Mouse (Mus musculus): ENCODE results near the gene Gm49673.
A peak's percentile ranks its signal among the peaks of the same experiment; 100 is the strongest.
"Not testable (repeated sequence)": the region's sequence is repeated elsewhere in the genome, so short reads cannot be mapped to it uniquely, and the experiment has no call there.

Gene Gm49673

GRCm38 (mm10) chr17:8129578-8129977 lies 18.0 kb downstream of the Gm49673 start:
- DNase-seq: not testable (repeated sequence)

GRCm38 (mm10) chr17:8128326-8128993 lies 19.1 kb downstream of the Gm49673 start:
- not testable (repeated sequence) for DNase-seq

- DNase-seq: not testable (repeated sequence)
Measured at GRCm38 (mm10) chr17:8124586-8124985, 23.0 kb downstream of the Gm49673 start.

GRCm38 (mm10) chr17:8122974-8123373 lies 24.6 kb downstream of the Gm49673 start:
- not testable (repeated sequence) for DNase-seq

DNA sequence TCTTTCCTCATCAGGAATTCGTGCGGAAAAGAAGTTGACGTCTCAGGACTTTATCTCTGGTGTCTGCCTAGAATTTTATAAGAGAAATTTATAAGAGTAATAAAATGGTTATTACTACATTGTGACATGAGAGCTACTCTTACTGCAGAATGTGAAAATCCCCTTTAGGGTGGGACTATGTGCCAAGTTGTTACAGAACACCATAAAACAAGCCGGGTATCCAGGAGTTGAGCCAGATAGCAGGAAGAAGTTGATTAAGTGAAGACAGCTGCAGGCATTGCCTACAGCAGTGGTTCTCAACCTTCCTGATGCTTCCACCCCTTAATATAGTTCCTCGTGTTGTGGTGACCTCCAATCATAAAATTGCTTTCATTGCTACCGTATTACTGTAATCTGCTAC lies 30.7 kb downstream of the Gm49673 start:
- not testable (repeated sequence) for DNase-seq

- DNase-seq: not testable (repeated sequence)
Measured at GRCm38 (mm10) chr17:8116378-8116777, 31.2 kb downstream of the Gm49673 start.

DNA sequence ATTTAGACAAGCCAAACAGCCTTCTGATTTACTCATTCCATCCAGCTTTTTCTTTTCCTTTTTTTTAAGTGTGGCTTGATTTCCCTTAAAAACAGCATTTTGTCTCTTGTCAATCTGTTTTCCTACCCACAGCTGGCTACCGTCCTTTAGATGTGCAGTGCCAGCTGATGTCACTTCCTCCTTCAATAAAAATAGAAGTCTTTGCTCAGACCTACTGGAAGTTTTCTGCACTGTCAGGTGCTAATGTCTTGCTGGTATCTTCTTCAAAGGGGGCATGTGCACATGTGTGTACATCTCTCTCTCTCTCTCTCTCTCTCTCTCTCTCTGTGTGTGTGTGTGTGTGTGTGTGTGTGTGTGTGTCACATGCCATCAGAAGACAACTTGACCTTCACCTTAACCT lies 35.4 kb downstream of the Gm49673 start:
- not testable (repeated sequence) for DNase-seq

- not testable (repeated sequence) for DNase-seq
Measured at GRCm38 (mm10) chr17:8101297-8101609, 46.3 kb downstream of the Gm49673 start.

DNA sequence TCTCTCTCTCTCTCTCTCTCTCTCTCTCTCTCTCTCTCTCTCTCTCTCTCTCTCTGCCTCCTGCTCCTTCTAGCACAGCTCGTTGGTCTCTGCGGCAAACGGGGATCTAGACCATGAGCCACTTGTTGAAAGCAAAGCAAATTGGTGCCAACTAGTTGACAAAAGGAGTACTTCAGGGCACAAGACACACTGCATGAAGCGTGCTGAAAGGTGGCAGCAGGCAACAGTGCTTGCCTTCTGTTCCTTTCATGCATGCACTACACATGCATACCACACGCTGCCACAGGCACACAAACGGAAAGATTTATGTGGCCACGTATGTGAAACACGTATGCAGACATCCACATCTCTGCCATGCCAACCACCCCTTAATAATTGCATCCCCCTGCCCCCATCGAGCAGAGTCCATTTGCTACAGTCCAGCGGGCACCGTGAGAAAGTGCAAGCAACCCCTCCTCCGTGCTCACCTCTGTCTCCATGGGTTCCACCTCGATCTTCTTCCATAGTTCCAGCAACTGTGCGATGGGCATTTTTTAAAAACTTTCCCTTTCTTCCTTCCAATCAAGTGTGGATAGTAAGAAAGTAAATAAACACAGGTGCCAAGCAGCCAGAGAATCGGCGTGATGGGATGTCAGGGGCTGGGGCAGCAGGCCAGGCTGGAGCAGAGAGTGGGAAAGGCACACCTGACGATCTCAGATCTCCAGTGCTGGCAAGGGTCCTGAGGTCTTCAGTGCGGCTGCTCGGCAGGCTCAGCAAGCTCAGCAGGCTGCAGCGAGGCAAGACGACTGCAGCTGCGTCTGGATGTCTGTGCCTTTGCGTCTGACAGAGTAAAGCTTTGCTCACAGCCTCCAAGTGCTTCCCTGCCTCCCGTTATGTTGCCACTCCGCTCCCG lies 46.9 kb downstream of the Gm49673 start:
- DNase-seq: not testable (repeated sequence)

DNA sequence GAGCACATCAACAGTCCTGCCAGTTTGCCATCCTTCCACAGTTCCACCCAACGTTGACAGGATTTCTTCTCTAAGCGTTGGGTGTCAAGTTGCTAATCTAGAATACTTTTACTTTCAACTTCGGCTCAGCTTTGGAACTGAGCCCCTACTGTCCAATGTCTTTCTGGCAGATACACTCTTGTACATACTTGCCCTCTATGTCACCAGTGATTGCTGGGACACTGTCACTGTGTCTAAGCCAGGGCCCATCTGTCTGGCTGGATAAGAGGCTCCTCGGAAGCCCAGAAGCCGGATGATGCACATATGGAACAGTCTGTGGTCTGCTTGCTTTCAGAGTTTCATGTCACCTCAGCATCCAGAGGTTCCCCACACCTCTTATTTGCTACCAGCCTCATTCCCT lies 51.4 kb downstream of the Gm49673 start:
- DNase-seq: not testable (repeated sequence)

- DNase-seq: not testable (repeated sequence)
Measured at GRCm38 (mm10) chr17:8095653-8096052, 51.9 kb downstream of the Gm49673 start.

DNA sequence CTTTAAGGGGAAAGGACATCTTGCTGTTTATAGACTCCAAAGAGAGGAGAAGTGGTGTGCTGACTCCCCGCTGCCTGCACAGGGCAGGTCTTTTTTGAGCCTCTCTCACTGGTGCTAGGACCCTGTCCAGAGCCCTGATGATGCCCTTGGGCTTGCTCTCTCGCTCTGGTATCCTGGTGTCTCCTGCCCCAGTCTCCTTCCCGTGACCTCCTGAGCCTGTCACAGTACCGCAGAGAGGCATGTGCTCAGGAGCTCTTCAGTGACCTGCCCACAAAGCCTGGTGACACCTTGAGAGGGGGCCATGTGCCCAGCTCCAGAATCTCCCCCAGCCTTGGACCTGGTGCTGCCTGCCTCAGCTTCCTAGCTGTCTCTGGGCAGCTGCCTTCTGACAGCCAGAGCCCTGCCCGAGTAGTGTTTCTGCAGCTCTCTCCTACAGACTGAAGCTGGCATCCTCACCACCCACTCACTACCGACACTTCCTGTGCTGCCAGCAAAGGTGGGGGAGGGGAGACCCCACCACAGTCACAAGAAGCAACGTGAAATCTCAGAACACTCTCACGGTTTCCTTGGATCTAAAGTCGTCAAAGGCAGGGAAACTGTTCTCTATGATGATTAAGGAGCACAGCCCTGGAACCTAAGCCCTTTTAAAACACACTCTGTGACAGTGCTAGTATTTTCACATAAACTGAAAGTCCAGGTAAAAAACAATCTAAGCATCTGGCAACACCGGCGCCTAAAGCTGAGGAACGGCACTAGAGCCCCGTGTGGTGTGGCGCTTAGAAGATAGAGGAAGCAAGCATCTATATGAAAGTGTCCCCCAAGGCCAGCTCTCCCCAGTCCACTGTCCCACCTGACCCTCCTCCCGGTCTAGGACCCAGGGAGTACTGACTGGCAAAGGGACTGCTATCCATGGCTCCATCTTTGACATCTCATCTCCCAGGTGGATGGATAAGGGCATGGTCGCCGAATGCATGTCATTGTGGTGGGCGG lies 54.8 kb downstream of the Gm49673 start:
- DNase-seq: not testable (repeated sequence)

GRCm38 (mm10) chr17:8091320-8091719 lies 56.3 kb downstream of the Gm49673 start:
- not testable (repeated sequence) for DNase-seq

GRCm38 (mm10) chr17:8069847-8070246 lies 77.7 kb downstream of the Gm49673 start:
- DNase-seq: not testable (repeated sequence)

- DNase-seq: not testable (repeated sequence)
Measured at GRCm38 (mm10) chr17:8056637-8057138, 90.9 kb downstream of the Gm49673 start.

- not testable (repeated sequence) for DNase-seq
Measured at GRCm38 (mm10) chr17:8055919-8056589, 91.5 kb downstream of the Gm49673 start.

GRCm38 (mm10) chr17:8051247-8051646 lies 96.3 kb downstream of the Gm49673 start:
- peak; percentile 78 for DNase-seq

DNA sequence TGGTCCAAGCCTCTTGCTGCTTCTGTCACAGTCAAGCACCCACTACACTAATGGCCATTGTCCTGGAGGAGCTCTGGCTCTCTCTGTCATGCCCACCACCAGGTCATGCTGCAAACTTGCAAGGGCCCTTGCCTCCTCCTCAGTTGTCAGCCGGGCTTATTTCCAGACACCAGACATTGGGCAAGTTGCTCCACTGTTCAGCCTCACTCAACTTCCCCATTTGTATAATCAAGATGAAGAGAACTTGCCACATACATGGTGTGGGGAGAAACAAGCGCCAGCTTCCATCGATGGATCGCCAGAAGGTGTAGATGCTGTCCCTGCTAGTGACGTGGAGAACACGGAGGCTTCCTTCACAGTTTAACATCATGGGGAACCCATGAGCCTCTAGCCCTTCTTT lies 97.4 kb downstream of the Gm49673 start:
- not testable (repeated sequence) for DNase-seq

DNA sequence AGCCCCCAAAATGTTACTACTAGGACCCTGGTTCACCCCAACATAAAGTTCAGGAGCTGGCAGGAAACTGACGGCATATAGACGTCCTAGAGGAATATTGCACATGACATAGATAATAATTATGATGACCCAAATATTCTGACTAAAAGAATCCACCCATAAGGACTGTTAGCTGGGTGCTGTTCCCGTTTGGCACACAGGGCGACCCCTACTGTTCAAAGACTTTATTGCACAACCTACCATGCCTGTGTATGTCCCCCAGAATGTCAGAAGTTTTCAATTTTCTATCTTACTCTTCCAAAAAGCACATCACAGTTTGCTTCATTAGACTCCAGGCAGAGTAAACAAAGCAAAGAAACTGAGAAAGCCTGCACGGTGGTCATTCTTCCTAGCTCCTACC lies 101.4 kb downstream of the Gm49673 start:
- DNase-seq: peak; percentile 56

DNA sequence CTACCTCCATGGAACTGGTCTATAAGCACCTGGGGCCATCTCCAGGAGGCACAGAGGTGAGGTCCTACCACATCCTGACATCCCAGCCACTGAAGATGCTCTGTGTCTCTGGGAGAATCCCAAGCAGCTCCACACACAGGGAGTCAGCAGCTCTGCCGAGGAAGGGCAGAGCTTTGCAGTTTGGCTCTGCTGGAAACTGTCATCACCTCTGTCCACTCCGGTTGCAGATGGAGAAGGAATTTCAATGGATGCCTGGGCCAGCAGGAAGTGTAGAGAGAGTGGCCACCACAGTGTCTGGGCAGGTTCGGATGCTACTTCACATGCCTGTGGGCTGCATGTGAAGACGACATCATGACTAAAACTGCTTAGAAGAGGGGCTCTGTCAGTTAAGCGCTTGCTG lies 106.4 kb downstream of the Gm49673 start:
- not testable (repeated sequence) for DNase-seq

- DNase-seq: not testable (repeated sequence)
Measured at GRCm38 (mm10) chr17:8039916-8040635, 107.5 kb downstream of the Gm49673 start.
